Mouse (Mus musculus) neural tube, embryonic 13.5 days (tissue): ENCODE measurements around the gene Ywhaq. TPM values are rescaled to one million over a fixed set of nuclear protein-coding genes. Genes with fewer than 3 reads are reported as not detected.

Experiments used
- ATAC-seq: fragments of 200-750 bp; cut with Nextera tagmentation; 2 replicates; pipeline ENCODE4 v1.8.0; 2017; ENCODE audit warnings: low read depth, mild to moderate bottlenecking, moderate TSS enrichment, moderate library complexity
- H3K27ac ChIP-seq: fragments of 300-500 bp; sonication (generic); replicated peaks from 2 replicates; pipeline ENCODE4 v1.5.1; 2015; ENCODE audit warnings: moderate library complexity, mild to moderate bottlenecking, inconsistent platforms
- H3K27me3 ChIP-seq: fragments of 300-500 bp; sonication (generic); 2 replicates; pipeline ENCODE4 v1.6.1; 2015; ENCODE audit warnings: mild to moderate bottlenecking, inconsistent platforms
- H3K36me3 ChIP-seq: fragments of 300-500 bp; sonication (generic); 2 replicates; pipeline ENCODE4 v1.6.1; 2015; ENCODE audit warnings: mild to moderate bottlenecking, inconsistent platforms
- H3K4me1 ChIP-seq: fragments of 300-500 bp; sonication (generic); replicated peaks from 2 replicates; pipeline ENCODE4 v1.6.1; 2015; ENCODE audit warnings: inconsistent platforms
- H3K4me2 ChIP-seq: fragments of 300-500 bp; sonication (generic); 2 replicates; pipeline ENCODE4 v1.6.1; 2015; ENCODE audit warnings: inconsistent platforms, mild to moderate bottlenecking, moderate library complexity
- H3K4me3 ChIP-seq: fragments of 300-500 bp; sonication (generic); 2 replicates; pipeline ENCODE4 v1.5.1; 2015; ENCODE audit warnings: mild to moderate bottlenecking, inconsistent platforms
- H3K9ac ChIP-seq: fragments of 300-500 bp; sonication (generic); 2 replicates; pipeline ENCODE4 v1.6.1; 2015; ENCODE audit warnings: moderate library complexity, mild to moderate bottlenecking, inconsistent platforms
- H3K9me3 ChIP-seq: fragments of 300-500 bp; sonication (generic); 2 replicates; pipeline ENCODE4 v1.6.1; 2016; ENCODE audit warnings: inconsistent platforms
- whole genome bisulfite sequencing: fragments of 180-500 bp; shearing (Covaris S2); methylation state at CpG from one replicate; pipeline ENCODE4 v1.1.7; 2015; 5-methylcytosine and 5-hydroxymethylcytosine counted together
- polyA plus RNA-seq: library from polyadenylated mRNA; unstranded; fragments of >200 nt; fragmentation: Nextera tagmentation; extraction: Ambion mirVana; gene quantifications from 2 replicates; pipeline ENCODE4 v1.2.1, GENCODE M21; 2015

Ywhaq gene
- polyA plus RNA-seq = 1,143 and 1,197 TPM in 2 replicates

- peak; percentile 100 for ATAC-seq
- Histone ChIP-seq H3K27me3 (no peaks in the 10 kb centered on the region), H3K4me2 (peak within 1 kb of the TSS; percentile 88), H3K4me1 (peaks cover 32% of the 10 kb centered on the region), H3K36me3 (peaks cover 27% of the 10 kb centered on the region), H3K27ac (peak within 1 kb of the TSS; percentile 100), H3K4me3 (peak within 1 kb of the TSS; percentile 93), H3K9ac (peak within 1 kb of the TSS; percentile 99), H3K9me3 (peaks cover 11% of the 10 kb centered on the region)
- under 1% methylated on average over 92 of the region's 103 CpGs for WGBS
These were observed at the start of gene Ywhaq for GRCm38 (mm10) chr12:21417100-21418070. Gene Ywhaq, minus strand, starts transcription at chr12:21417637.

DNA sequence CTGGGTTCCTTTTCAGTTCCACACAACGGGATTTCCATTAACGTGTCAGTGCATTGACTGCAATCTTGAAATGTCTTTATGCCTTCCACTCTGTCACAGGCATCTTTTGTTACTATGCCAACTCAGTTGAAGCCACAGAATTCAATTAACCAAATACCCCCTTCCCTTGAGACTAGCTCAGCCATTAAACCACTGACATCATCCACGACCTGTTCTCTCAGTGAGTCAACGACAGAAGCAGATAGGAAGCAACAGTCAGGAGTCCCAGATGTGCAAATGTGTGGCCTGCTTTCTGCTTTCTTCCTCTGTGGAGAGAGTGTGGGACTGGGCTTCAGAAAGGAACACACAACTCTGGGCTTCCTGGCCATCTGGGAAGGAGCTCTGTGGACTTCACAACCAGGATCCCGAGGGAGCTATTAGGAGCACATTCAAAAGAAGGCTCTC, 46.0 kb upstream of the Ywhaq start:
- H3K4me2 ChIP-seq = no peak overlapping the region
- peak; percentile 36; the same call in 1 of the 2 replicates for ATAC-seq
- no peaks in the 10 kb centered on the region for H3K9me3 ChIP-seq
- no peaks in the 10 kb centered on the region for H3K36me3 ChIP-seq
- no peak overlapping the region for H3K27ac ChIP-seq
- H3K27me3 ChIP-seq = no peaks in the 10 kb centered on the region
- H3K4me1 ChIP-seq = peaks cover 10% of the 10 kb centered on the region
- H3K9ac ChIP-seq = no peak overlapping the region
- no peak overlapping the region for H3K4me3 ChIP-seq
- 38% methylated on average over 5 of the region's 5 CpGs for WGBS

DNA sequence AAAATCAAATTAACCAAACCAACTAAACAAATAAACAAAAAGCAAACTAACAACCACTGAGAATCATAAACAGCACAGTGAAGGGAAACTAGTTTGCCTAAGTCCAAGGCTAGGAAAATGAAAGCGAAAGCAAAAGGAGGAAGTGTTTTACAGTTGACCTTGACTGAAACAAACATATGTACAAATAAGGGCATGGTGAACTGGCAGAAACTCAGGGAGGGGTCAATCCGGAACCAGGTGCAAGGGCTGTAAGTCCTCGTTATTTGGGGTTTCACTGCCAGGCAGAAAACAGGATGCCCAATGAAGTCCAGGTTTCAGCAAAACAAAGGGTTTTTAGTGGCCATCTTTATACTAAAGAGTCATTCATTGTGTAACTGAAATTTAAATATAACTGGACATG, 45.2 kb upstream of the Ywhaq start:
- no peak for ATAC-seq
- WGBS = 86% methylated on average over 3 of the region's 3 CpGs
- no peak overlapping the region for H3K9ac ChIP-seq

GRCm38 (mm10) chr12:21459681-21460080, 42.2 kb upstream of the Ywhaq start:
- WGBS = 93% methylated on average over 4 of the region's 4 CpGs

More for the DNA sequence above, 45.2 kb upstream of the Ywhaq start:
- Histone ChIP-seq H3K4me3 (no peak overlapping the region), H3K9me3 (no peaks in the 10 kb centered on the region), H3K36me3 (no peaks in the 10 kb centered on the region), H3K4me2 (no peak overlapping the region), H3K4me1 (peaks cover 10% of the 10 kb centered on the region), H3K27me3 (no peaks in the 10 kb centered on the region), H3K27ac (no peak overlapping the region)

DNA sequence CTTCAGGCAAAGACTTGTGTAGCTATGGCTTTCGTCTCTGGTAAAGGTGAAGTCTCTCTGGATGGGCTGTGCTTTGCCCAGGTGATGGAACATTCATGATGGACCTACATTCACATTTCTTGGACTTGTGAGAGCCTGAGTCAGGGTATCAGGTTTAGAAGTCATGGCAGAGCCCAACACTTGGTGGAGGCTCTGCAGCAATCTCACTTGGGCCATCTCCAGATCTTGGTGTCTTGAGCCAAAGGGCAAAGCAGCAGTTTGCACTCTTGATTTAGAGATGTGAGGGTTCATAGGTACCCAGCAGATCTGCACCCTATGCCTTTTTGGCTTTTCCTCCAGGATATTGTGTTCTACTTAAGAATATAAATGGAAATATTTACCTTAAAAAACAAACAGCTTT, 38.6 kb upstream of the Ywhaq start:
- no peaks in the 10 kb centered on the region for H3K4me1 ChIP-seq
- H3K9me3 ChIP-seq = no peaks in the 10 kb centered on the region
- ATAC-seq = no peak
- no peaks in the 10 kb centered on the region for H3K27me3 ChIP-seq
- H3K4me2 ChIP-seq = no peak overlapping the region
- H3K4me3 ChIP-seq = no peak overlapping the region
- no peak overlapping the region for H3K9ac ChIP-seq
- WGBS = 95% methylated on average over 1 of the region's 1 CpGs
- H3K36me3 ChIP-seq = no peaks in the 10 kb centered on the region
- no peak overlapping the region for H3K27ac ChIP-seq

More at GRCm38 (mm10) chr12:21459681-21460080, 42.2 kb upstream of the Ywhaq start:
- no peak overlapping the region for H3K4me2 ChIP-seq
- no peaks in the 10 kb centered on the region for H3K36me3 ChIP-seq
- no peak overlapping the region for H3K9ac ChIP-seq
- H3K27me3 ChIP-seq = no peaks in the 10 kb centered on the region
- no peak for ATAC-seq
- no peak overlapping the region for H3K4me3 ChIP-seq
- no peak overlapping the region for H3K27ac ChIP-seq
- peaks cover 10% of the 10 kb centered on the region for H3K4me1 ChIP-seq
- H3K9me3 ChIP-seq = no peaks in the 10 kb centered on the region

DNA sequence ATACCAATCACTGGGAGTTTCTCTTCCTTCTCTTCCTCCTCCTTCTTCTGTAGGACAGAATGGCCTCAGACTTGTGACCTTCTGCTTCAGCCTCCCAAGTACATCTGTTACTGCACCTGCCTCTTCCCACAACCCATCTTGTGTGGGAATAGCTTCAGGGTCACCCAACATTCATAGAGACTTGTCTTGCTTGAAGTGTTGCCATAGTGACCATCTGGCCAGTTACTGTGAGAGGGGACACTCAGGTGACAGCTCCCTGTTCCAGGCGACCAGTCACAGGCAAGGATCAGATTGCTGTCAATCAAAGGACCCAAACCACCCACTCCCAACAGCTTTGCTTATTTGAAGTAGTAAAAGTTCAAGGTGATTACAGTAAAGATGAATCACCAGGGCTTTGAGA, 34.3 kb upstream of the Ywhaq start:
- Histone ChIP-seq H3K4me1 (no peaks in the 10 kb centered on the region), H3K9me3 (no peaks in the 10 kb centered on the region), H3K36me3 (no peaks in the 10 kb centered on the region), H3K27ac (no peak overlapping the region), H3K9ac (no peak overlapping the region), H3K4me2 (no peak overlapping the region), H3K27me3 (no peaks in the 10 kb centered on the region), H3K4me3 (no peak overlapping the region)
- 41% methylated on average over 1 of the region's 1 CpGs for WGBS
- ATAC-seq = no peak

- Histone ChIP-seq H3K27ac (no peak overlapping the region), H3K4me2 (no peak overlapping the region), H3K9ac (no peak overlapping the region), H3K4me1 (no peaks in the 10 kb centered on the region), H3K9me3 (no peaks in the 10 kb centered on the region), H3K36me3 (no peaks in the 10 kb centered on the region), H3K4me3 (no peak overlapping the region), H3K27me3 (no peaks in the 10 kb centered on the region)
- ATAC-seq = no peak
- WGBS = 91% methylated on average over 2 of the region's 2 CpGs
These were observed 33.9 kb upstream of the Ywhaq start for GRCm38 (mm10) chr12:21451351-21451750.

DNA sequence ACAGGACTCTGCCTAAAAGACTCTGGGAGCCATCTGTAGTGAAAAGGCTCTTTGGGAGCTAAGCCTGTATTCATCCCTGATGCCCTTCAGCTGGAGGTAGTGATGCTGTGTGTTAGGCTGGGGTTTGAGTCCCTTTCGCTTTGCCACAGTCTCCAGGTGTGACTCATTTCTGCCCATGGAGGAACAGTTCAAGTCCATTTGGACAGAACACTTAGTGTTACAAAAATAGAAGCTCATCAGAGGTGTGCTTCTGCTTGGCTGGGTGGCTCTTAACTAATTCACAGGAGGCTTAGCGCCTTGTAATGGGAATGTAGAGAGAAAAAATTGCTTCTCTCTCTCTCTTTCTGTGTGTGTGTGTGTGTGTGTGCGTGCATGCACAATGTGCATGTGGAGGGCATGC, 26.3 kb upstream of the Ywhaq start:
- 97% methylated on average over 3 of the region's 3 CpGs for WGBS
- Histone ChIP-seq H3K27me3 (no peaks in the 10 kb centered on the region), H3K36me3 (no peaks in the 10 kb centered on the region), H3K27ac (no peak overlapping the region), H3K4me1 (no peaks in the 10 kb centered on the region), H3K9me3 (no peaks in the 10 kb centered on the region), H3K4me3 (no peak overlapping the region), H3K4me2 (no peak overlapping the region), H3K9ac (no peak overlapping the region)
- ATAC-seq = no peak

DNA sequence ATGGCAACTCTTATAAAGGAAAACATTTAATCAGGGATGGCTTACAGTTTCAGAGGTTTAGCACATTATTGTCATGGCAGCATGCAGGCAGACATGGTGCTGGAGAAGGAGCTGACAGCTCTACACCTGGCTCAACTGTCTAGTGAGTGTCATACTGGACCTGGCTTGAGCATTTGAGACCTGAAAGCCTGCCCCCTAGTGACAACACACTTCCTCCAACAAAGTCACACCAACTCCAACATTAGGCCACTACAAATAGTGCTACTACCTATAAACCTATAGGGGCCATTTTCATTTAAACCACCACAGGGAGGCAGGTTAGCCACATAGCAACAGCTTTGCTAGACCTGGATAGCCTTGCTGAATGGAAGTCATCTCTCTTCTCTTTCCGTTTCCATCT, 24.4 kb upstream of the Ywhaq start:
- Histone ChIP-seq H3K4me1 (no peaks in the 10 kb centered on the region), H3K4me2 (no peak overlapping the region), H3K27me3 (no peaks in the 10 kb centered on the region), H3K27ac (no peak overlapping the region), H3K4me3 (no peak overlapping the region), H3K9me3 (no peaks in the 10 kb centered on the region), H3K36me3 (no peaks in the 10 kb centered on the region), H3K9ac (no peak overlapping the region)
- ATAC-seq = no peak
- 95% methylated on average over 1 of the region's 1 CpGs for WGBS

GRCm38 (mm10) chr12:21439428-21439827, 22.0 kb upstream of the Ywhaq start:
- no peak overlapping the region for H3K4me3 ChIP-seq
- no peaks in the 10 kb centered on the region for H3K36me3 ChIP-seq
- no peak overlapping the region for H3K4me2 ChIP-seq
- H3K9ac ChIP-seq = no peak overlapping the region
- H3K9me3 ChIP-seq = no peaks in the 10 kb centered on the region
- no peak overlapping the region for H3K27ac ChIP-seq
- no peaks in the 10 kb centered on the region for H3K27me3 ChIP-seq
- 60% methylated on average over 9 of the region's 9 CpGs for WGBS
- no peak for ATAC-seq
- no peaks in the 10 kb centered on the region for H3K4me1 ChIP-seq

DNA sequence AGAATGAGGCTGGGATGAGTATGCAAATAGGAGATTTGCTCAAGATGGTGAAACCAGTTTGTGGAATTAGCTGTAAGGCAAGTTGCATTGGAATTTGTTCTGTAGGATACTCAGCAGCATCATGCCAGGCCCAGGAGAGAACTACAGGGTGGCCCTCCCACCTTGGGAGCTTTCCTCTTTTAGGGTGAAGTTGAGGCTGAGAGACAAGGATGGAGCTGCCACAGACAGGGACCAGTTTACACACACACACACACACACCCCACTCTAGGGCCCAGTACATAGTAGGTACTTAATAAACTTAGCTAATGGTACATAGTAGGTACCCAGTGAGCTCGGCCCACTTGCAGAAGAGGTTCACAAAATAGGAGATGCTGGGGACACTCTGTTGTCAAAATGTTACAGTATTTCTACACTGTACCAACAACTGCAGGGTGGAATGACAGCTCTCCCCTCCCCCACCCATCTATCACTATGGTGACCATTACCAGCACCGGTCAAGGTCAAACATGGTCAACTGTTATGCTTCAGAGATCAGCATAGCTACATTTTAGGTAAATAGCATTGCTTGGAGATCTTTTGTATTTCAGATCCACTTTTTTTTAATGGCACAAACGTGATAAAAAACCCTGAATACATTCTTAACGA, 21.4 kb upstream of the Ywhaq start:
- H3K4me1 ChIP-seq = no peaks in the 10 kb centered on the region
- H3K27ac ChIP-seq = no peak overlapping the region
- 71% methylated on average over 4 of the region's 4 CpGs for WGBS
- no peaks in the 10 kb centered on the region for H3K36me3 ChIP-seq
- H3K4me2 ChIP-seq = no peak overlapping the region
- no peaks in the 10 kb centered on the region for H3K9me3 ChIP-seq
- H3K9ac ChIP-seq = no peak overlapping the region
- no peaks in the 10 kb centered on the region for H3K27me3 ChIP-seq
- no peak overlapping the region for H3K4me3 ChIP-seq
- ATAC-seq = no peak

- no peak for ATAC-seq
- H3K27me3 ChIP-seq = no peaks in the 10 kb centered on the region
- H3K4me3 ChIP-seq = no peak overlapping the region
- H3K9me3 ChIP-seq = no peaks in the 10 kb centered on the region
- H3K27ac ChIP-seq = no peak overlapping the region
- H3K4me1 ChIP-seq = no peaks in the 10 kb centered on the region
- H3K4me2 ChIP-seq = no peak overlapping the region
- no peak overlapping the region for H3K9ac ChIP-seq
- WGBS = 76% methylated on average over 3 of the region's 3 CpGs
- no peaks in the 10 kb centered on the region for H3K36me3 ChIP-seq
These were observed 20.9 kb upstream of the Ywhaq start for GRCm38 (mm10) chr12:21438294-21438693.
